Mouse (Mus musculus) frontal cortex, postnatal 14 days (tissue): ENCODE measurements around the gene Alox5ap.
A peak's percentile ranks its signal among the peaks of the same experiment; 100 is the strongest.

Source experiments
- DNase-seq, 2 experiments: peaks; one replicate each; pipeline ENCODE4 v3.0.0; 2022; ENCODE audit warnings: low spot score in 2 of 2

The Alox5ap gene

GRCm38 (mm10) chr5:149314514-149315081 lies 50.0 kb downstream of the Alox5ap start:
- no peak for DNase-seq

- no peak for DNase-seq
Observed at GRCm38 (mm10) chr5:149316926-149317325, 52.4 kb downstream of the Alox5ap start.

- no peak for DNase-seq
Observed at GRCm38 (mm10) chr5:149319874-149320323, 55.3 kb downstream of the Alox5ap start.

- DNase-seq, result peak; percentile 68 to 69
Observed at GRCm38 (mm10) chr5:149320534-149321482, 56.2 kb downstream of the Alox5ap start.

GRCm38 (mm10) chr5:149321909-149322841 lies 57.6 kb downstream of the Alox5ap start:
- no peak for DNase-seq

- no peak for DNase-seq
Observed at GRCm38 (mm10) chr5:149322938-149323553, 58.5 kb downstream of the Alox5ap start.

- DNase-seq, result no peak
Observed at GRCm38 (mm10) chr5:149324739-149325138, 60.2 kb downstream of the Alox5ap start.

GRCm38 (mm10) chr5:149329098-149329887 lies 64.7 kb downstream of the Alox5ap start:
- DNase-seq, result no peak

- DNase-seq, result no peak
Observed at GRCm38 (mm10) chr5:149330601-149331000, 66.0 kb downstream of the Alox5ap start.

- no peak for DNase-seq
Observed at GRCm38 (mm10) chr5:149331407-149332143, 67.0 kb downstream of the Alox5ap start.

- no peak for DNase-seq
Observed at GRCm38 (mm10) chr5:149332787-149333186, 68.2 kb downstream of the Alox5ap start.

- DNase-seq, result no peak
Observed at GRCm38 (mm10) chr5:149333941-149334698, 69.6 kb downstream of the Alox5ap start.

- DNase-seq, result no peak
Observed at GRCm38 (mm10) chr5:149335009-149335408, 70.4 kb downstream of the Alox5ap start.

- peak in 1 of 2 experiments; percentile 78 for DNase-seq
Observed at GRCm38 (mm10) chr5:149335563-149336238, 71.1 kb downstream of the Alox5ap start.

- no peak for DNase-seq
Observed at GRCm38 (mm10) chr5:149337148-149337547, 72.6 kb downstream of the Alox5ap start.
